Mouse (Mus musculus) heart, adult 2 months (tissue): ENCODE results near the gene Txnrd2.

Source experiments
- CTCF ChIP-seq: fragments of 200-600 bp; IDR thresholded peaks from 2 replicates; pipeline ENCODE4 v1.8.1; 2022; ENCODE audit warnings: antibody characterized with exemption, mild to moderate bottlenecking, moderate library complexity
- POLR2A ChIP-seq: fragments of 200-500 bp; IDR thresholded peaks from 2 replicates; pipeline ENCODE4 v1.6.1; 2011; ENCODE audit warnings: mild to moderate bottlenecking, low read depth, low read length, control low read depth; ENCODE audit not compliant: insufficient read depth

DNA sequence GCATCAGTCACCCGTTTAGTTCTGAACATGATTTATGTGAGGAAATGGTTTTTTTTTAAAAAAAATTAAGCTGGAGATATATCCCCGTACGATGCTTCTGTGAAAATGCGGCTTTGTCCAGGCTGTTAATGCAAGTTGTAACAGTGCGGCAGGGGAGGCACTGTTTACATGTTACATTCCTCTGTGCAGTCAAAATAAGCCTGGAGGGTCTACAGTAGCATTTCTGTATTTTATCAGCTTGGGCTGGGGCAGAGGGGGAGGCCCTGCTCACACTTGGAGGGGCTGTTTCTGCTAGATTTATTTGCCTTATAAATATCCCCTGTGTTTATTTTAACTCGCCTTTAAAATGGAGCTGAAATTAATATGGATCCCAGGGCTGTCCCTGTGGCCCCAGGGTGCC, 21.9 kb downstream of the Txnrd2 start:
- no peak for TF ChIP-seq POLR2A
- no peak for TF ChIP-seq CTCF
